12 mouse cellular contexts compared by ENCODE assay signal in genomic region chr7:96392600-96392999, GRCm38 (mm10).
"Had no signal": no experiment of that assay in that cellular context is flagged by ENCODE, and none has a peak within 500 bp of the region (broad histone marks: within the 10 kb centered on the region; RNA-seq: fewer than 3 reads in every experiment).

No protein-coding gene starts in this region.

- ATAC-seq: liver, embryonic 12.5 days had no signal

- H3K4me3 ChIP-seq: kidney, embryonic 15.5 days; left cerebral cortex, adult 2 months; limb, embryonic 15.5 days; liver, embryonic 12.5 days; neural tube, embryonic 12.5 days had no signal

- H3K4me2 ChIP-seq: kidney, embryonic 15.5 days; limb, embryonic 15.5 days; liver, embryonic 12.5 days; lung, embryonic 14.5 days; neural tube, embryonic 12.5 days had no signal

- DNase-seq: kidney, adult 2 months; kidney, postnatal 14 days; lung, embryonic 14.5 days; lung, postnatal 10 days; lung, postnatal 4 days; thymus, postnatal 4 days had no signal

- H3K9me3 ChIP-seq: kidney, embryonic 15.5 days; limb, embryonic 15.5 days; liver, embryonic 12.5 days; neural tube, embryonic 12.5 days had no signal

- H3K4me1 ChIP-seq: limb, embryonic 15.5 days; liver, embryonic 12.5 days had no signal

- H3K27me3 ChIP-seq: kidney, embryonic 15.5 days; limb, embryonic 15.5 days; liver, embryonic 12.5 days; neural tube, embryonic 12.5 days had no signal

- H3K36me3 ChIP-seq: kidney, embryonic 15.5 days; limb, embryonic 15.5 days; liver, embryonic 12.5 days; neural tube, embryonic 12.5 days had no signal

- H3K9ac ChIP-seq: kidney, embryonic 15.5 days; limb, embryonic 15.5 days; liver, embryonic 12.5 days; lung, embryonic 14.5 days; neural tube, embryonic 12.5 days had no signal

- H3K27ac ChIP-seq: kidney, embryonic 15.5 days; left cerebral cortex, adult 2 months; limb, embryonic 15.5 days; liver, embryonic 12.5 days; neural tube, embryonic 12.5 days; stomach, postnatal 0 days had no signal
